Mouse (Mus musculus) myocyte (in vitro differentiated cells): Measurements from ENCODE around the gene Myh6.

Source experiments
- CEBPB ChIP-seq: IDR thresholded peaks from 2 replicates; pipeline ENCODE4 v1.6.1; 2011; ENCODE audit warnings: mild to moderate bottlenecking, moderate library complexity; ENCODE audit not compliant: poor library complexity, insufficient read depth, severe bottlenecking
- E2F4 ChIP-seq: IDR thresholded peaks from one replicate; pipeline ENCODE4 v1.6.1; 2011; ENCODE audit warnings: mild to moderate bottlenecking, control low read depth, moderate library complexity; ENCODE audit not compliant: insufficient read depth
- MAX ChIP-seq: IDR thresholded peaks from one replicate; pipeline ENCODE4 v1.6.1; 2011; ENCODE audit warnings: low read depth, mild to moderate bottlenecking, control low read depth
- MYOD1 ChIP-seq, 3 experiments: IDR thresholded peaks; one replicate each; pipeline ENCODE4 v1.6.1; 2011; ENCODE audit warnings: control low read depth in 2 of 3, low read depth in 2 of 3, mild to moderate bottlenecking in 2 of 3, moderate library complexity in 1 of 3; ENCODE audit not compliant: insufficient read length in 2 of 3, control insufficient read depth in 1 of 3
- MYOG ChIP-seq, 3 experiments: IDR thresholded peaks; one replicate each; pipeline ENCODE4 v1.6.1; 2011; ENCODE audit warnings: control low read depth in 2 of 3, low read depth in 2 of 3, mild to moderate bottlenecking in 2 of 3; ENCODE audit not compliant: insufficient read length in 2 of 3, control insufficient read depth in 1 of 3, insufficient read depth in 1 of 3
- POLR2A ChIP-seq: IDR thresholded peaks from one replicate; pipeline ENCODE4 v1.6.1; 2011; ENCODE audit warnings: low read depth, mild to moderate bottlenecking, control low read depth, moderate library complexity; ENCODE audit not compliant: insufficient read length
- POLR2AphosphoS2 ChIP-seq: IDR thresholded peaks from one replicate; pipeline ENCODE4 v1.6.1; 2011; ENCODE audit warnings: low read depth, control low read depth; ENCODE audit not compliant: insufficient read length
- SRF ChIP-seq: IDR thresholded peaks from one replicate; pipeline ENCODE4 v1.6.1; 2011; ENCODE audit warnings: low read depth; ENCODE audit not compliant: control insufficient read depth, insufficient read length
- TCF12 ChIP-seq: IDR thresholded peaks from one replicate; pipeline ENCODE4 v1.6.1; 2011; ENCODE audit warnings: mild to moderate bottlenecking, control low read depth; ENCODE audit not compliant: poor library complexity, insufficient read depth, severe bottlenecking
- TCF3 ChIP-seq: IDR thresholded peaks from one replicate; pipeline ENCODE4 v1.6.1; 2011; ENCODE audit warnings: low read depth, control low read depth; ENCODE audit not compliant: insufficient read length
- USF1 ChIP-seq: IDR thresholded peaks from one replicate; pipeline ENCODE4 v1.6.1; 2011; ENCODE audit warnings: low read depth, mild to moderate bottlenecking, control low read depth, moderate library complexity

GRCm38 (mm10) chr14:54978664-54979063 lies 11.9 kb upstream of the Myh6 start:
- TF ChIP-seq POLR2AphosphoS2 (no peak), POLR2A (no peak), USF1 (no peak), TCF12 (no peak), E2F4 (no peak), TCF3 (no peak), SRF (no peak), MYOD1 (IDR thresholded peaks at IDR 0.05; ENCODE audit: control insufficient read depth in 1 of 3, insufficient read length in 2 of 3, low read depth in 2 of 3) (no peak), MAX (no peak), MYOG (IDR thresholded peaks at IDR 0.05; ENCODE audit: control insufficient read depth in 1 of 3, insufficient read depth in 1 of 3, insufficient read length in 2 of 3, low read depth in 2 of 3) (no peak), CEBPB (no peak)
